Mouse (Mus musculus): ENCODE data around the gene Hist2h2bb.
A peak's percentile ranks its signal among the peaks of the same experiment; 100 is the strongest.
"Not testable (repeated sequence)": the region's sequence is repeated elsewhere in the genome, so short reads cannot be mapped to it uniquely, and the experiment has no call there.

The Hist2h2bb gene

GRCm38 (mm10) chr3:96263558-96264403 is 5.8 kb upstream of the Hist2h2bb start:
- no peak for DNase-seq (ENCODE audit: low spot score in 2 of 2)

DNA sequence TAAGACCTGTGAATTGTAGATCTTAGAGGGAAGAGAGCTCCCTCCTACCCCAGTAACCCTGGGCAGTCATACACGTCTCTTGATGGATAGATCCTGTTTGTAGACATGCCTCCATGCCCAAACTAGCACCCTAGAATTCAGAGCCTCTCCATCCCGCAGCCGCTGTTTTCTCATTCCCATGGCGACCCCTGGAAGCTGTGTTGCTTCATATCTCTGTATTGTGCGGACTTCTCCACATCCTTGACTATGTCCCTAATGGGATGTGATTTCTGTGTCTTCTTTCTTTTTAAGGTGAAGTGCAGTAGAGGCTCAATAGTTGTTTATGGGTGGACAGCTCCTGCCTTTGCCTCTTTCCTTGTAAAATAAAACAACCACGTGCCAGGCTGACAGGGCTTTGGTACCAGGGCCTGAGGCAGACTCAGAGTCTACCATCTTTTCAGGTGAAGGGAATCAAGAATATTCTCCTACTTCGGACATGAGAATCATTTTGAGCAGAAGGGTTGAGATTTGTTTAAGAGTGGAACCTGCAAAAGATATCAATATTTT is 5.1 kb upstream of the Hist2h2bb start:
- no peak for DNase-seq (ENCODE audit: low spot score in 2 of 2)

GRCm38 (mm10) chr3:96266132-96266710 is 3.3 kb upstream of the Hist2h2bb start:
- DNase-seq (ENCODE audit: low spot score in 2 of 2): no peak

GRCm38 (mm10) chr3:96267541-96267940 is 2.0 kb upstream of the Hist2h2bb start:
- DNase-seq (ENCODE audit: low spot score in 2 of 2): no peak

DNA sequence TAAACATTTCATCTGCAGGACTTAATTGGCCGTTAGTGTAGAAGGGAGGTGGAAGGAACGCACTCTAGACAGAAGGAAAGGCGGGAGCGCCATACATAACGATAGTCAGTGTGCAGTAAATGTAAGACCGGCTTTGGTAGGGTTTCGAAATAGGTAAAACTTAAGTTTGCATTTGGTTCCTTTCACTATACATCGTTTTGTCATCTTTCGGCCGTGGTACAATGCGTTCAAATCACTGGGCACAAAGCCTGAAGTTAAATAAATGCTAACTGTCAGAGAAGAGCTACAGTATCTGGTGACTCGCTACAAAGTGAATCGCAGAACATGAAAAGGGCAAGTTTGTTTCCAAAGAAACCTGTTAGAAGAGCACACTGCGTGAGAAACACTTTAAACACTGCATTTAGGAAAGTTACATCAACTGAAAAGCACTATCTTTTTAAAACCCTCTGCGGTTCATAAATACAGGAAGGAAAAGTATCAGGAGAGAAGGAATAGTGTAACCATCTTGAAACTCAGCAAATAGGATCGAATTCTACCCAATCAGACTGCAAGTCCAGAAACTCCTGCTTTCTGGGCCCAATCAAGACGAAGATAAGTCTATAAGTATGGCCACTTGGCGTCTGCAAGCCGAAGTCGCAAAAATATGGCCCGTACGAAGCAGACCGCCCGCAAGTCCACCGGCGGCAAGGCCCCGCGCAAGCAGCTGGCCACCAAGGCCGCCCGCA is 1.3 kb upstream of the Hist2h2bb start, which contains the start of gene Hist2h3b:
Gene Hist2h3b, plus strand, starts transcription at position 604 of the 725 bp plus-strand sequence.
- DNase-seq (ENCODE audit: low spot score in 2 of 2): peak; percentile 70 to 72

GRCm38 (mm10) chr3:96268776-96269378 is 675 bp upstream of the Hist2h2bb start:
- not testable (repeated sequence) for DNase-seq (ENCODE audit: low spot score in 2 of 2)

DNA sequence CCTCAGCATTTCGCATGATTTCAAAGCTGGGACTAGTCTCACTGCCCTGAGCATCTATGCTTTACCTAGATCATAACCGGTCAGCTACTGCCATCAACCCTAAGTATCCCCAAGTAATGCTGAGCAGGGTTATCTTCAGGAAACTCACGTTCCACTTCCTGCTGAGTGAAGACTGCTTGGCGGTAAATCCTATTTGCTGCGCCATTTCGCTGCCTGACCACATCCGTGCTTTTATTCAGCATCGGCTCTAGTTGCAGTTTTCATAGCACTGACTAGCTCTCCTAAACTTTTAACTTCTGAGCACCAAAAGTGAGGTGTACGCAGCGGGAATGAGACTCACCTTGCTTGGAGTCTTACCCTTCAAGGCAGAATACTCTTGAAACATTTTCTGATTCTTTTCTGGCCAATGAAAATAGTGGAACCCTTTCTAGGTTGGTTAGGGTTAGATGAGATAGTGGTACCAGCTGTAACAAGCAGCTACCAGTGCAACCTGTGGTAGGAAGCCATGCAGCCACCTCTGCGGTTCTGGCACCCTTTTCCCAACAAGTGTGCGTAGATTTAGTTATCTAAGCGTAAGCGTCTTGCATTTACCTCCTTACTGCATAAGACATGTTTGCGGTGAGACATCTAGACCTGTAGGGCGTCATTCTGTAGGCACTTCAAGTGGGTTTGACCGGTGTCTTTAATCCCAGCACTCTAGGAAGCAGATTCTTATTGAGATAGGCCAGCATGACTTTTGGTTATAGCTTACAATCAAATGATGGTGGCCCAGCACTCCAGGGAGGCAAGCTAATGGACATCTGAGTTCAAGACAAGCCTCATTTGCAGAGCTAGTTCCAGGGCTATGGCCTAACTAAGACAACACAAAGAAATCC is 4.3 kb downstream of the Hist2h2bb start:
- DNase-seq (ENCODE audit: low spot score in 2 of 2): no peak

GRCm38 (mm10) chr3:96277428-96277799 is 7.9 kb downstream of the Hist2h2bb start:
- DNase-seq (ENCODE audit: low spot score in 2 of 2): peak in 1 of 2 experiments; percentile 37

DNA sequence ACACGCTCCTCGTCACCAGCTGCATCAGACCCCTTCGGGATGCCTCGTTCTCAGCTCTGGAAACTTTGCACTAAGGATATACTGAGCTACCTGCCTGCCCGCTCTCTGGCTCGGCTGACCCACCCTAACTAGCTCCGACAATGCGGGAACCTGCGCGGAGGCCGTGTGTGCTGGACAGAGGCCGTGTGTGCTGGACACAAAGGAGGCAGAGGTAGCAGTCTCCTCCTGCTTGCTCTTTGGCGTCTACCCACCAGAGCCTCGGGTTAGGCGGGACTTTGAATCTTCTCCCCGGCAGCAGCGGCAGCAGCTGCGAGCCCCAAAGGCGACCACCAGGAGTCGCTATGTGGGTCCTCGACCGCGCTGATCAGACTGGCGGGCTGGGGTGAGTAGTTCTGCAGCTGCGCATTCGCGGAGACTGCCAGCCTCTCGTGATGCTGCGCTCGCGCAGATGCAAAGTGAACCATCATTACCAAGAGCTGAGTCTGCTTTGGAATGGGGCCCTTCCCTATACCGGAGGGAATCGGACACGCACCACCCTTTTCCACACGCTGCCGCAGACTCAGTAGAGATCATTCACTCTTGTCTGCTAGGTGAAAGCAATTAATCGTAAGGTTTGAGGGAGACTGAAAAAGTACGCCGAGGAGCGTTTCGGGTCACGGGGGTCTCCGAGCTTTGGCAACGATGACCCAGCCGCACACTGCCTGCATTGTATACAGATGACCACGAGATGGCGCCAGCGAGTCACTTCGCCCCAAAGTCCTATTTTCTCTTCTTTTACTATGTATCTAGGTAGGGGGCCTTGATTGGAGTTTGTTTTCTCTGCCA is 8.5 kb downstream of the Hist2h2bb start:
- peak; percentile 79 to 90 for DNase-seq (ENCODE audit: low spot score in 2 of 2)

GRCm38 (mm10) chr3:96280660-96281059 is 11.1 kb downstream of the Hist2h2bb start:
- no peak for DNase-seq (ENCODE audit: low spot score in 2 of 2)

DNA sequence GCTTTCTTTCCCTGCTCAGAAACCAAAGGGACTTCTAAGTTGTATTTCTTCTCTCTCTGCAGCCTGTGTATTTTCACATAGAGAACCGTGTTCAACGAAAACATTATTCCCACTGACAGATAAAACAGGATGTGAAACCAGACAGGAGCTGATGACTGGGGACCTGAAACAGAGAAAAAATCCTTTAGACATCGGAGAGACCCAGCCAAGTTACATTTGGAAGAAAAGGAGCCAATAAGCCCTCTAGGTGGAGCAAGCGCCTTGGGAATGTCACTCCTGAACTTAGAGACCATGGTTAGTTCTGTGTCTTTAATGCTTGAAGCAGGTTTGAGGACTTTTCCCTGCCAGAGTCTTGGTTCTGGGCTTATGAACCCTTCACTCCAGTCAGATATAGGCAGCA is 14.9 kb downstream of the Hist2h2bb start:
- no peak for DNase-seq (ENCODE audit: low spot score in 2 of 2)

- not testable (repeated sequence) for DNase-seq (ENCODE audit: low spot score in 2 of 2)
Measured at GRCm38 (mm10) chr3:96287334-96287733, 17.8 kb downstream of the Hist2h2bb start.

- no peak for DNase-seq (ENCODE audit: low spot score in 2 of 2)
Measured at GRCm38 (mm10) chr3:96289201-96289600, 19.6 kb downstream of the Hist2h2bb start.

GRCm38 (mm10) chr3:96290727-96291126 is 21.2 kb downstream of the Hist2h2bb start:
- not testable (repeated sequence) for DNase-seq (ENCODE audit: low spot score in 2 of 2)

DNA sequence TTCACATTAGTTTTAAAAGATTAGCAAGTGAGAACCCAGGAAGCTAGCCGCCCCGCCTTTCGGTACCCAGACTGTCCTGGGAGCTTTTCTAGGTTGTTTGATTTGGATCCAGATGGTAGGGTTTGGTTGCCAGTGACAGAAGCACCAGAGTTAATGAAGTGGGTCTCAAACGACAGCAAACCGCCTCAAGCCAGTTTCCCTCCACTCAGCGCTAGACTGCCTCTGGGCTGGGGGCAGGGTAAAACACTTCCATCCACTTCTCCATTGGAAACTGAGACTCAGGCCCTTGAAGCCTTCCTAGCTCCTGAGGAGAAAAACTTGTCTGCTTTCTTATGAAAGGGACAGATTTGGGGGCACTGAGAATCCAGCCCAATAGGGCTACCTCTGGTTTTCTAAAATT is 23.1 kb downstream of the Hist2h2bb start:
- DNase-seq (ENCODE audit: low spot score in 2 of 2): no peak

GRCm38 (mm10) chr3:96293368-96293767 is 23.8 kb downstream of the Hist2h2bb start:
- no peak for DNase-seq (ENCODE audit: low spot score in 2 of 2)

DNA sequence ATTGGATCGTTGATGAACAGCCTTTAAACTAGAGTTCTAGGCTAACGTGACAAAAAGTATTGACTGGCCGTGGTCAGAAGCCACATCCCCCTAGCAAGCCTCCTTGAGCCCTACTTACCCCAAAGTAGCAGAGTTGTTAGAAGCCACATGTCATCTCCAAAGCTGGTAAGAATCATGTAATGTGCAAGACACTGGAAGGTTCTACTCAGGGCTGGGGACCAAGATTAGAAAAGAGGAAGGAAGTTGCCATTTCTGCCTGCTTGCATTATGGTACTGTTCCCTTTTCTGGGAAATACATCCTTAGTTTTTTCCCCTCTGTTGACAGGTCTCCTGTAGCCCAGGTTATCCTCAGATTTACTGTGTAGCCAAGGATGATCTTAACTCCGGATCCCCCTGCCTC is 24.2 kb downstream of the Hist2h2bb start, which contains the start of gene Fcgr1:
Gene Fcgr1, minus strand, starts transcription at position 183 of the 400 bp plus-strand sequence.
- DNase-seq (ENCODE audit: low spot score in 2 of 2): no peak

DNA sequence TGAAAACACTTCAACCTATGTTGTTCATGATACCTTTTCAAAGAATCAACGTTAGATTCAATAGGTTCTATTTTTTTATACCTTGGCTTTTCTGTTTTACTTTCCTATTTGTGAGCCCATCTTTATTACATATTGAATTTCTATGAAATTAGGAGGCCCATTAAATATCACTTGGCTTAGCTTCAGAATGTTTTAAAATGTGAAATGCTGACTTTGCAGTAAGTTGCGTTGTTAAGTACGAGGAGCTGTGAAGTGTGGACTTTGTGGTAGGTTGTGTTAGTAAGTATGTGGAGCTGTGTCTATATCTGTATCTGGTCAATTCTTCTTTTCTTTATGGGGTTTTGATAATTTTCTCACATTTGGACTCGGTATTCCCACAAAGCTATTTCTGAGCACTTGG is 28.8 kb downstream of the Hist2h2bb start:
- DNase-seq (ENCODE audit: low spot score in 2 of 2): no peak

DNA sequence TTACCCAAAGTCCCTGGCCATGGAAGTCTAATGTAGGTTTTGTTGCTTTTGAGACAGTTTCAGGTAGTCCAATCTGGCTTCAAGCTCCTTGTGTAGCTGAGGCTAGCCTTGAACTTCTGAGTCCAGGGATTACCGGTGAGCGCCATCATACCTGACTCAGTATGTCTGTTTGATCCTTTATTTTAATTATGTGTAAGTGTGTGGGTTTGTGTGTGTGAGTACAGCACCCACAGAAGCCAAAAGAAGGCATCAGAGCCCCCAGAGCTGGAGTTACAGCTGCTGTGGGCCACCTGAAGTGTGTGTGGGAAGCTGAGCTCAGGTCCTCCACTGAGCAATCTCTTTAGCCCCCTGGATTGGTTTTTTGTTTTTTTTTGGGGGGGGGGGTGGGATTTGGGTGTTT is 30.0 kb downstream of the Hist2h2bb start:
- no peak for DNase-seq (ENCODE audit: low spot score in 2 of 2)

Data from frontal cortex, postnatal 25 days (tissue).